Mouse (Mus musculus) layer of hippocampus, adult 9-11 months (tissue): ENCODE results near the gene Pop7.

Experiments used
- DNase-seq: peaks from one replicate; pipeline ENCODE4 v3.0.0; 2022

Pop7 gene

GRCm38 (mm10) chr5:137501709-137502666 lies at the start of gene Pop7:
Gene Pop7, minus strand, starts transcription at chr5:137502518.
- peak; percentile 100 for DNase-seq

DNA sequence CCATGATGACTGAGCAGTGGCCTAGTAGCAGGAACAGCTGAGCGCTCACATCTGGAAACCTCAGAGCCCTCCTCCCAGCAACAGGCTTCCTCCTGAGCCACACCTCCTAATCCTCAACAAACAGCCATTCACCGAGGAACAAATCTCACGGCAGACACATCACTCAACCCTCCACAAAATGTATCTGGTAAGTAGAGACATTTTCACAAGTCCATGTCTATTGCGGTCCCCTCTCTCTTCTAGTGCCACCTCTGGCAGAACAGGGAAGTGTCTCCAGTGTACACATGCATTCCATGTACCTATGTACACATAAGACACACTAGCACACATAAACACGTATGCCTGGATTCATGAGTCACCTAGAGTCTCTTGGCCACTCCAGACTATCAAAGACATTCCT lies 48.8 kb upstream of the Pop7 start:
- no peak for DNase-seq

DNA sequence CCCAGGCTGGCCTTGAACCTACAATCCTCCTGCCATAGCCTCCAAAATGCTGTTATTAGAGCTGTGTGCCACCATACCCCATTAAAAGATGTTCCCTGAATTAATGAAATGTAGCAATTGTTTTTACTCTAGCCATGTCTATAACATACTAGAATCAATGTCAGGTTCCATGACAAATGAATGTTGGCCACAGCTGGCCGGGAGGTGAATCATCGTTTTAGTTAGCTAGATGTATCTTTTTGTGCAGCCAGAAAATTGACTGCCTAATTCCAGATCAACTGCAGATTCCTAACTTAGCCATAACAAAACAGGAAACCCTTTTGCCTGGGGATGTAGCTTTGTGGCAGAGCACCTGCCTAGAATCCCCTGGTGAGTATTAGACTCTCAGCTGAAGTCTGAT lies 47.5 kb upstream of the Pop7 start:
- no peak for DNase-seq

GRCm38 (mm10) chr5:137545596-137545995 lies 43.3 kb upstream of the Pop7 start:
- DNase-seq: no peak

- no peak for DNase-seq
These were observed 42.6 kb upstream of the Pop7 start for GRCm38 (mm10) chr5:137544926-137545325.

GRCm38 (mm10) chr5:137541768-137542540 lies 39.6 kb upstream of the Pop7 start:
- DNase-seq: no peak

- no peak for DNase-seq
These were observed 38.7 kb upstream of the Pop7 start for GRCm38 (mm10) chr5:137540991-137541390.

- peak; percentile 69 for DNase-seq
These were observed 37.0 kb upstream of the Pop7 start for GRCm38 (mm10) chr5:137539291-137539801.

GRCm38 (mm10) chr5:137537461-137537860 lies 35.1 kb upstream of the Pop7 start:
- DNase-seq: no peak

GRCm38 (mm10) chr5:137535318-137535717 lies 33.0 kb upstream of the Pop7 start:
- DNase-seq: no peak

GRCm38 (mm10) chr5:137534762-137535161 lies 32.4 kb upstream of the Pop7 start:
- DNase-seq: peak; percentile 4

DNA sequence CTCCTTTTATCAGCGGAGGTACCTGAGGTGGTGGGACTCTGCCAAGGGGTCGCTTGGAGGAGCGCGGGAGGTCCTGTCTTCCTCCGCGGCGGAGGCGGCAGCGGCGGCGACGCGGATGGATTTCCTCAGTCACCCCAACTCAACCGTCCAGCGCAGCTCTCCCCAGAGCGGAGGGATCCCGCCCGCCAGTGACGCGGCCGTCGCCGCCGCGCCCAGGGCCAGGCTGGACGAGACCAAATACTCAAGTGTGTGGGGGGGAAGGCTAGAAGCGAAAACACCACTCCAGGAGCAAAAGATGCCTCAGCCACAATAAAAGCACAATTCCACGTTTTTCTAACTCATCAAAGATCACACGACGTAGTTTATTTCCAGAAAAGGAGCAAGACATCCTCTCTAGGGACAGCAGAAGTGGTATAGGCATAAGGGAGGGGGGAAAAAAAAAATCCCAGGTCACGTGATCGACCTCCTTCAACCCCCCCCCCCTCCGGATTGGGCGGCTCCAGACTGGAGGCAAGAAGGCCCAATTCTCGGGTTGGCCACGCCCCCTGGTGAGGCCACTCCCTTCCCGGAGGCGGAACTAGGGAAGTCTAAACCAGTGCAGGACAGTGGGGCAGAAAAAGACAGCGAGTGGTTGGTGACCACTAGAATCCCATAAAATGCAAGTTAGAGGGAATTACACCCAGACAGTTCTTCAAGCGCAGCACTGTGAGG lies 31.0 kb upstream of the Pop7 start, which contains the start of the genes Epo and Gnb2:
TSS of gene Epo (minus strand) at position 126 of the 711 bp plus-strand sequence.
TSS of gene Gnb2 (minus strand) at position 394 of the 711 bp plus-strand sequence.
- peak; percentile 98 for DNase-seq

DNA sequence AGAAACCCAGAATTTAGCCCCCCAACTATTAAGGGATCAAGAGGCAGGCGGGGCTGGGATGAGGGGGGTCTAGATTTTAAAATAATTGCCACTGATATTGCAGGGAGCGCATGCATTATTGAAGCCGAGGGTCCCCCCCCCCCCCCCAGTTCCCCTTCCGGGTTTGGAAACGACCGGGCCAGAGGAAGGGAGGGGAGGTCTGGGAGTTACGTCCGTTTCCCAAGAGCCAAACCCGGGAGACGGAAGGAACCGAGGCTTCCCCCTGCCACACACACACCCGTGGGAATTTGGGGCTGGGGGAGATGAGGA lies 30.4 kb upstream of the Pop7 start:
- no peak for DNase-seq

- DNase-seq: peak; percentile 25
These were observed 30.0 kb upstream of the Pop7 start for GRCm38 (mm10) chr5:137532131-137532807.

DNA sequence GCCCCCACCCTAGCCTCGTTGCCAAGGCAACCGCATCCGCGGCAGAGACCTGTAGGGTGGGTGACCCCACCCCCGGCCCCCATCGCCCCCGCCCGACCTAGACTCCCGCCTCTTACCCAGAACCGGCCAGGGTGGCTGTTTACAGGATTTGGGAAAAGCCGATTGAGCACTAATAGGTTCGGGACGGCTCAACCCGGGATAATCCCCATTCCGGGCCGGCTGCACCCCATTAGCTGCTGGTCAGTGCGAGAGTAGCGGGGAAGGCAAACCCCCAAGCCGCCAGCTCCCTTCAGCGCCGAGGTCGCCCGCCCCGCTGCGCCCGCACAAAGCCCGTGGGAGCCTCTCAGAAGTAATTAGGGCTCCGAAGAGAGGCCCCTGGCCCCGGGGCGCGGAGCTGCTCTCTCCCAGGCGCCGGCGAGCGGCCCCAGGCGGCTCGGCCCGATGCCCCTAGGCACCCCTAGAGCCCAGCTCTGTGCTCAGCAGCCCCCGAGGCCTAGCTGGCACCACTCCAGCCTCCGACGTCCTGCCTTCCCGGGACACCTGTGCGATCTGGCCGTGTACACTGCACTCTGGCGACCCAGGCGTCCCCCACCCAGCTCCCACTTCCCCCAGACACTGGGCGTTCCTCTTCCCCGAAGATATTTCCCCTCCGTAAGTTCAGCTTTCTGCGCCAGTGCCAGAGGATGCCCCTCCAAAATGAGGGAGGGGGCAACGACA lies 29.3 kb upstream of the Pop7 start:
- no peak for DNase-seq

- DNase-seq: peak; percentile 92
These were observed 28.5 kb upstream of the Pop7 start for GRCm38 (mm10) chr5:137530588-137531413.

GRCm38 (mm10) chr5:137530075-137530474 lies 27.8 kb upstream of the Pop7 start:
- DNase-seq: no peak

DNA sequence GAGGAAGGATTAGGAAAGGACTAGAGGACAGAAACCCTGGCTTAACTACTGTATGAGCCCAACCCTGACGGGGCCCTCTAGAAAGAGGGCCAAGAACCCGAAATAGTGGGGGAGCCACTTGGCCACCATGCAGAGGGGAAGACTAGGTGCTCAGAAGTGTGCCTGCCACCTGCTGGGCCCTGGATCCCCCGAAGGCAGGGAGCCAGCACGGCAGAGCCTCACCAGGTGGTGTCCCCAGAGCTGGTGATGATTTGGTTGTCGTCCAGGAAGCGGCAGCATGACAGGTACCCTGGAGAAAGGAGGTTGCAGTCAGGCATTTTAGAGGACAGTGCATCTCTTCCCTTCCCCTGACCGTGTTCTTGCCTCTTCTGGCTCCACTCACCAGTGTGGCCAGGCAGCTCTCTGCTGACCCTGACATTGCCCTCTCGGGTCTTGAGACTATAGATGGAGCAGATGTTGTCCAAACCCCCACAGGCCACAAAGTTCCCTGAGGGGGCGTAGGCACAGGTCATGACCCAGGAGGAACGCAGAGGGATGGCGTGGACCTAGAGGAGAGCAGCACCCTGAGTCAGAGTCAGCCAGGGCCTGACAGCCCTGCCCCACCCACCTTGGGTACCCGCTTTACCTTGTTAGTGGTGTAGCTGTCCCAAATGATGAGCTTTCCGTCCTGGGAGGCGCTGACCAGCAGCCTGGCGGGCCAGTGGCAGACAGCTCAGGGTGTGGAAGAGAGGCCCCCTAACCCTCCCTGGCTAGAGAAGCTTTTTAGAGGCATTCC lies 27.1 kb upstream of the Pop7 start:
- DNase-seq: no peak

GRCm38 (mm10) chr5:137528247-137528968 lies 26.1 kb upstream of the Pop7 start:
- no peak for DNase-seq
